Mouse (Mus musculus): ENCODE measurements around the gene Dmrtb1.

- no peak for TF ChIP-seq POLR2A (IDR thresholded peaks at IDR 0.05; ENCODE audit: borderline replicate concordance, control insufficient read depth, low read depth, low read length)
- TF ChIP-seq CTCF (IDR thresholded peaks at IDR 0.05; ENCODE audit: control insufficient read depth, insufficient read depth, low read length): no peak
Measured at GRCm38 (mm10) chr4:107733603-107734002, 49.6 kb upstream of the Dmrtb1 start.

All from bone marrow, adult 2 months (tissue).